Mouse (Mus musculus): ENCODE data around the gene Gm17324.
"Not testable (repeated sequence)": the region's sequence is repeated elsewhere in the genome, so short reads cannot be mapped to it uniquely, and the experiment has no call there.

The Gm17324 gene

DNA sequence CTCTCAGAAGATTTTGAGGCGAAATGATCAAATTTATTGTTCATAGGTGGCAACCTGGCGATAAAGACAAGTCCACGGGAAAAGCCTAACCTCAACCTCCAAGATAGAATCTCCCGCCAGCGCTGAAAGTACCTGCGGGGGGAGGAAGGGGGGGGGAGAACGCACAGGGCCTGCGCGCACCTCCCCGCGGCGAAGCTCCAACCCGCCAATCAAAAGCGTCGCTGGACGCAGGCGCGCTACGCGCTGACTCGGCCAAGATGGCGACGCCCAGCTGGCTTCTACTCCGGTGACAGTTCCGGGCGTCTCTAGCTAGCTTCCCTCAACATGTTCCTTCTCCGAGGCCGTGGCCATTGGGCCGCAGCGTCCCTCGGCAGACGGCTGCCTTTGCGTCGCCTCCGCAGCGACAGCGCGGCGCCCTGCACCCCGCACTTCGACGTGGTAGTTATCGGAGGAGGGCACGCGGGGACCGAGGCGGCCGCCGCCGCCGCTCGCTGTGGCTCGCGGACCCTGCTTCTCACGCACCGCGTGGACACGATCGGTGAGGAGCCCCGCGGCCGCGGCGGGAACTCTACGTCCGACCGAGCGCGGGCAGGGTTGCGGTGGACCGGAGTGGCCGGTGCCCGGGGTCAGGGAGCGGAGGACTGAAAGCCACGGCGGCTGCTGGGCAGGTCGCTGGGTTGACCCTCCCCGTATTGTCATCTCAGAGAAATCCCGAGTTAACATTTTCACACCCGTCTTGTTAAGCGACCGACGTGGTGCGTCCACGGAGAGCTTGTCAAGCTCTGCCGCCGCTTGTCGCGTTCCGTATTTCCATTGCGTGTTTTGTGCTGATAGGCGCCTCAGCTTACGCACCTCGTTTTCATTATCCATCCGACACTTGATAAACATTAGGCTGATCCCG is at the start of gene Gm17324, which contains the start of gene Mto1:
Gm17324 (minus strand) TSS at position 814 of the 901 bp plus-strand sequence.
Mto1 (plus strand) TSS at position 236 of the 901 bp plus-strand sequence.
- DNase-seq (ENCODE audit: low read depth, low spot score), result peak; percentile 95

DNA sequence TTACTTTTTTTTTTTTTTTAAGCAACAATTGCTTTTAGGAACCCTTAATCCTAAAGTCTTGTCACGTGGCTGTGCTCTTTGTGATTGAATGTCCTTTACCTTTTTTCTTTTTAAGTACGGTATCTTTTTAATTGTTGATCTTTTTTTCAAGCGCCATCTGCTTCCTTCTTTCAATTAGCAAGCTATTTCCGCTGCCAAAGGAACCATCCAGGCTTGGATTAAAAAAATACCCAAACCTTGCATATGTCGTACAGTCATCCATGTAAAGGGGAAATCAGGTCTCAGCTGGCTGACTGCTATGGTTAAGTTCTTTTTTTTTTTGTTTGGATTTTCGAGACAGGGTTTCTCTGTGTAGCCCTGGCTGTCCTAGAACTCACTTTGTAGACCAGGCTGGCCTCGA is 44.6 kb upstream of the Gm17324 start:
- no peak for DNase-seq (ENCODE audit: low read depth, low spot score)

DNA sequence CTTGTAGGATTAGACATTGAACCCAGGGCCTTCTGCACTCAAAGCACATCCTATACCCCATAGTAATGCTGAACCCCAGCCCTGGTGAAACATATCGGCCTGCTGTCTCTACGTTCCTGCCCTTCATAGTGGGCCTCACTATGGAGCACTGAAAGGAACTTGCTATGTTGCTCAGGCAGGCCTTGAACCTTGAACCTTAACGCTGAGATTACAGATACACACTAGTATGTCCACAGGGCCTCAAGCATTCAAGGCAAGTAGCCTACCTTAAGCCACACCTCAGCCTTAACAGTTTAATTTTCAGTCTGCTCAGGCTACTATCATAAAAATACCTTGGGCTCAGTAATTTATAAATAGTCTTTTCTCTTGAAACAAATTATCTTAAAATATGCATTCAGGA is 43.7 kb upstream of the Gm17324 start:
- DNase-seq (ENCODE audit: low read depth, low spot score), result no peak

DNA sequence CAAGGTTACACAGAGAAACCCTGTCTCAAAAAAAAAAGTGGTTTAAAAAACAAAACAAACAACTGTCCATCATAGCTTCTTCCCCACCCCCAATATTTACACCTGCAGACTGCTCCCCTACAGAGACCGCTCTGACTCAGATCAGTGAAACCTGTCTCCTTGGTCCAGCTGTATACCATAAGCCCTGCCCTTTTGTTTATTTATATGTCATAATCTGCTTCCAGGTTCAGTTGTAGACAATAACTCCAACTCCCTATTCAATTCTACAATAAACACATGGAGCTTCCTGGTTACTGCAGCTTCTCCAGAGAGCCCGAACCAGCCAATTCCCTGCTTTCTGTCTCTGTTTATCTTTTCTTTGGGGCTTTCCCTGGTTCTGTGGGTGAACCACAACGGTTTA is 42.6 kb upstream of the Gm17324 start:
- DNase-seq (ENCODE audit: low read depth, low spot score), result no peak

DNA sequence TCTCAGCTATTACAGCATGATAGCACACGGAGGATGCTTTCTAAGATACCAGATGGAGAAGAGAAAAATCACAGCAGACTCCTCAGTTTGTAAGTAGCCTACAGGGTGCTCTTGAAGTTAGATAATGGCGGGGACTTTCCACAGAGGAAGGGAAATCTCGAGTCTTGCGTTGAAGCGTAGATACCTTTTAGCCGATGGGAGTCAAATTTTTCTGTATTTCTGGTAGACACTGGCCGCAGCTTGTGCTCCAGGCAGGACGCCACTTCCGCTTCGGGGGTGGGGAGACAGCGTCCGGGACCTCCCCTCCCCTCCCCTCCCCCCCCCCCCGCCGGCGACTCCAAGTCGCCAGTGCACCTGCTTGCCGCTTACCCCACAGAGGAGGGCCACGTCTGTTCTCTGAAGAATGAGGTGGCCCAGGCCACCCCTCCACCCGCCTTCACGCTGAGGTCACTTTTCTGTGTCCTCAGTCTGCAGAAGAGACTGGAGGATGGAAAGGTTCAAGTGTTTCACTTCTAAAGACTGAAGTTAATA is 40.4 kb upstream of the Gm17324 start, which contains the start of gene Eef1a1:
Eef1a1 (minus strand) TSS at position 262 of the 531 bp plus-strand sequence.
- no peak for DNase-seq (ENCODE audit: low read depth, low spot score)

DNA sequence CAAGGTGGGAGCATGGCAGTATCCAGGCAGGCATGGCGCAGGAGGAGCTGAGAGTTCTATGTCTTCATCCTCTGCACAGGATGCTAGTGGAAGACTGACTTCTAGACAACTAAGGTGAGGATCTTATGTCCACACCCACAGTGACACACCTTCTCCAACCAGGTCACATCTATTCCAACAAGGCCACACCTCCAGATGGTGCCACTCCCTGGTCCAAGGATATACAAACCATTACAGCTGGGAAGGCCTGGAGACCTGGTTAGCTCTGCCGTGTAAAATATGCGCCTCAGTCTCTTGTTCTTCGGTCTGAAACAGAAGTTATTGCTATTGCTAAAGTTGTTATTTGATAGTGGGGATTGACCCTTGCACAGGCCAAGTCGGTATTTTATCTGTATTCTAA is 39.4 kb upstream of the Gm17324 start:
- DNase-seq (ENCODE audit: low read depth, low spot score), result not testable (repeated sequence)

DNA sequence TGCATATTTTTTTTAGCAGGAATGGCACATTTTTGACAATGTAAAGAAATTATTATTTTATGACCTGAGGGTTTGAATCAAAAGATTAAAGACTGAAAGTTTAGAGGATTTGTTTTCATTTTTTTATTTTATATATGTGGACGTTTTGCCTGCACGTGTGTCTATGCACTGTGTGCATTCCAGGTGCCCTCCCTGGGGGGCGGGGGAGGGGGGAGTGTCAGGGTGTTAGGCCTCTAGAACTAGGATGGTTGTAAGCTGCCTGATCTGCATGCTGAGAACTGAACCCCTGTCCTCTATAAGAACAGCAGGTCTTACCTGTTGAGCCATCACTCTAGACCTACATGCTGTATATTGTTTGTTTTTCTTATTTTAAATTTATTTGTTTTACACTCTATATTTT is 36.1 kb upstream of the Gm17324 start:
- no peak for DNase-seq (ENCODE audit: low read depth, low spot score)

DNA sequence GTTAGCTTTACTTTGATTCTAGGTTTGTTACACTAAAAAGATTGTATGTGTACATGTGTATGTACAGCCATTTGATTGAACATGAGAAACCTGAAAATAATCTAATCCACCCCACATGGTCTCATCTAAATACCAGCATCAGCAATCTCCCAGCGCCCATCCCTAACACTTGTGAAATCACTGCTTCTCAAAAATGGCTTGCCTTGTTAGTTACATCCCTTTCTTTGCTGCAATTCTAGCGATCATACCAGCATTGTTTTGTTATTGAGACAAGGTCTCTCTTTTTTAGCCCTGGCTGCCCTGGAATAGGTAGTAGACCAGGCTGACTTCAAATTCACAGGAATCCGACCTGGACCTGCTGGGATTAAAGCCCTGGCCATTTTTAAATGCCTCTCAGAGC is 33.8 kb upstream of the Gm17324 start:
- no peak for DNase-seq (ENCODE audit: low read depth, low spot score)

DNA sequence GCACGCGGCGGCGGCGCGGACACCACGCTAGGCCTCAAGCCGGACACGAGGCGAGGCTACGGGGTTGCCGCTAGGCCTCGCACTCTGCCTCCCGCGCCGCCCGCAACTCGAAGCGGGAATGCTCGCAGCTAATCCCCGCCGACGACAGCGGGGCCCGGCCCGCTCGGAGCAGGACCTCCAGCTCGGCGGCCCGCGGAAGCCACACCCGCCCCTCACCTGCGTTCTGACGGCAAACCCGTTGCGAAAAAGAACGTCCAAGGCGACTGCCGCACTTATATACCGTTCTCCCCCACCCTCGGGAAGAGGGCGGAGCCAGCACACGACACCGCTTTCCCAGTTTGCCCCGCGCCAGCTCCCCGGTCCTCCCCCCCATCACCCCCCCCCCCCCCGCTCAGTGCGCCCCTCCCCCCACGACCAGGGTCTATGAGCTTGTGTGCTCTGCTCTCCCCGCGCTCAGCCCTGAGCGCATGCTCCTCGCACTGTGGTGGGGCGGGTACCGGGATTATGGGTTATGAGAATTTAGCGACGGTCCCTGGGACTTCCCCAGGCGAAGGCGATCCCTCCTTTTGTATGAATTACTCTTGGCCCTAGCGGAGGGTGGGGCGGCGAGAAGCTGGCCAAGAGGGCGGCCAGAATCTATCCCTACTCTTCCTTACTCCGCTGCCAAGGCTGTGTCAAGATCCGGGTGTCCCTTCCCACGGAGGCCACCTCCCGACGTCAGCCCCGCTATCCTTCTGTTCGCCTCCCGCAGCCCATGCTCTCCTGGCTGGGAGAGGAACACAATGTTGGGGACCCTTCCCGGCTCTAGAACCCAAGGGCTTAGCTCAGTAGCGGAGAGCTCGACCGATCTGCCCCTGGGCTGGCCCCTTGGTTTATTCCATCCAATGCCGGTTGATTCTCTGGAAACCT is 33.1 kb upstream of the Gm17324 start:
- DNase-seq (ENCODE audit: low read depth, low spot score), result peak; percentile 99

DNA sequence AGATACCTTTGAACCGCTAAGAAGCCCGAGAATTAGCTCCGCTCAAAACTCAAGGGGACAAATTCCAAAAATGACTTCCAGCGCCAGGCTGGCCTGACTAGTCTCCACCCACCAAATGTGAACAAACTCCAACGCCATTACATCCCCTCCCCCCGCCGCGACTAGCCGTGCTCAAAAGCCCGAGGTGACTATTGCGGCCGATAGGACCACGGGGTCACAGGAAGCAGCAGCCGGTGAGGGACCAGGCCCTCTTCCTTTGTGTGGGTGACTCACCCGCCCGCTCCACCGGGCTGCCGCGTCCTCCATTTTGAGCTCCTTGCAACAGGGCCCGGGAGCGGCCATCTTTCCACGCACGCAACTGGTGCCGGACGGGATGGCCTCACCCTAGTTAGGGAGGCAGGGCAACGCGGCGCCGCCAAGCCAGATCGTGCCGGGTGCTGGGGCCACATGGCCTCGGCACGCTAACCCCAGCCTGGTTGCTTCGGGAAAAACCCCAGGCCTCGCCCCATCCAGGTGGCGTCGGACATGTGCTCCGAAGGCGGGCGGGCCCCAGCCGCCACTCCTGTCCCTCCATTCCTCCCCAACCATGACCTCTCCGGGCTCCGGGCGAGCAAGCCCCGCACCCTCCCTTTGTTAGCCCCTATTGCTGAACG is 32.2 kb upstream of the Gm17324 start:
- DNase-seq (ENCODE audit: low read depth, low spot score), result peak; percentile 60

DNA sequence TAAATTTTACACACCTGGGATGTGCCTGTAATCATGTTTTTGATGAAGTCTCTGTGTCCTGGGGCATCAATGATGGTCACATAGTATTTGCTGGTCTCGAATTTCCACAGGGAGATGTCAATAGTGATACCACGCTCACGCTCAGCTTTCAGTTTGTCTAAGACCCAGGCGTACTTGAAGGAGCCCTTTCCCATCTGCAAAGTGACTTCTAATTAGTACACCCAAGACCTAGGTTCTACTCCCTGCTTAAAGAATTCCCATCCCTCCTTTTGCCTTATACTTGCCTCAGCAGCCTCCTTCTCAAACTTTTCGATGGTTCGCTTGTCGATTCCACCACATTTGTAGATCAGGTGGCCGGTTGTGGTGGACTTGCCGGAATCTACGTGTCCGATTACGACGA is 31.6 kb upstream of the Gm17324 start:
- not testable (repeated sequence) for DNase-seq (ENCODE audit: low read depth, low spot score)

DNA sequence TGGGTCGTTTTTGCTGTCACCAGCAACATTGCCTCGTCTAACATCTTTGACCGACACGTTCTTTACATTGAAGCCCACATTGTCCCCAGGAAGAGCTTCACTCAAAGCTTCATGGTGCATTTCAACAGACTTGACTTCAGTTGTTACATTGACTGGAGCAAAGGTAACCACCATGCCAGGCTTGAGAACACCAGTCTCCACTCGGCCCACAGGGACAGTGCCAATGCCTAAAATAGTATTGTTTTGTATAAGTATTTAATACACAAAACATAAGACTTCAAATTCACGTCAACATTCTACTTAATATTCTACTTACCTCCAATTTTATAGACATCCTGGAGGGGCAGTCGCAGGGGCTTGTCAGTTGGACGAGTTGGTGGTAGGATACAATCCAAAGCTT is 30.7 kb upstream of the Gm17324 start:
- not testable (repeated sequence) for DNase-seq (ENCODE audit: low read depth, low spot score)

DNA sequence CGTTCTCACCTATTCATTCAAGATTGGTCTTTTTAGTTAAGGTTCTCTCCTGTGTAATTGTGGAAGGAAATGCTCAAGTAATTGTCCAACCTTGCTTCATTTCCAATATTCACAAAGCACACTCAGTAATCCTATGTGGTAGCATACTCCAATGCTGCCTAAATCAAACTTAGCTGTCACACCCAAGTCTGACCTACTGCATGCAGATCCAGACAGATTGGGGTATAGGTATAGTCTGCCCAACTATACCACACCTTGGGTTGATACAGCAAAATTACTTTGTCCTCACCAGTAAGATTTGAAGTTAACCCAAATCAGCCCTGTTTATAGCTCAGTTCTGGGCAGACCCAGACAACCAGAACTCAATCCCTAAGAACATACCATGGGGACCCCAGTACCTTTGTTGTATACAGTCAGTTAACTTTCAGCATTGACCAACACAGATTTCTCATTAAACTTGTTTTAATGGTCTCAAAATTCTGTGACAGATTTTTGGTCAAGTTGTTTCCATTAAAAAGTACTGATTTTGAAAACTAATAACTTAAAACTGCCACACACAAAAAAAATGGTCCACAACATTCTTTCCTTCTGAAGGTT is 29.5 kb upstream of the Gm17324 start:
- DNase-seq (ENCODE audit: low read depth, low spot score), result not testable (repeated sequence)

DNA sequence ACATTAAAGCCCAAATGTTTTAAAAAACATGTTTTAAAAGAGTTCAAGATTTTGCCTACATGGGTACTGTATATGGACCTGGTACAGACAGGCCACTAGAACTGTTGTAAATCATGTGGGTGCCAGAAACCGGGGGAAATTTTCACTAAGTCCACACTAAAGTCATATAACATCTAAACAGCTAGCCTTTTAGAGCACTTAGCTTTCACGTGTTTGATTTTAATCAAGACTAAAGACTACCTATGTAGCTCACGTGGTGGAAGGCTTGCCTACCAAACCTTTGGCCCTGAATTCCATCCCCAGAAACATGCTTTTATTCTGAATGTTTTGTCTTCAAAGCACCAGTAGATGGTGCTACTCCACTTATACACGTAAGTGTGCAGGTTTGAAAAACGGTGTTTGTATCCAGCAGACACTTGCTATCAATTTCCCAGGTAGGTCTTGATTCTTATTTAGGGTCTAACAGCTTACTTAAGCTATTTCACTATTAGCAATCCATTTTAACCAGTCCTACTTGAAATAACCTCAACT is 28.5 kb upstream of the Gm17324 start:
- DNase-seq (ENCODE audit: low read depth, low spot score), result peak; percentile 68

DNA sequence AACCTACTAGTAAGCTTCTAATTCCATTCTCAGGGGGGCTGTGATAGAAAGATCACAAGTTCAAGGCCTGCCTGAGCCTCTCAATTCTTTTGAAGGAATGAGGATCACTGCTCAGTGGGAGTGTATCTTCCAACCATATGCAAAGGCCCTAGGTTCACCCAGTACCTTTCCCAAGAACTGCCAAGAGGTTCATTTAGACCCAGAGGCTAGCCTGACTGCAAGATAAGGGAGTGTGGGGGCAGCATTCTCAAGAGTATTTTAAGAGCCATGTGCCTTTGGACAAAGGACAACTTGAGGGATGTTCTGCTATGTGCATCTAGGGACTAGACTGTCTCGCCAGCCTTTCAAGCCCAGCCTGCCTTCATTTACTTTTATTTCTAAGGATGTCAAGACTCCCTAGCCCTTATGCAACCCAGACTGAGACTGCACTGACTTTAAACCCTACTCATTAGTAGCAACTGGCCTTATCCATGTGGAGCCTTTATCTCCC is 28.0 kb upstream of the Gm17324 start:
- peak; percentile 52 for DNase-seq (ENCODE audit: low read depth, low spot score)

DNA sequence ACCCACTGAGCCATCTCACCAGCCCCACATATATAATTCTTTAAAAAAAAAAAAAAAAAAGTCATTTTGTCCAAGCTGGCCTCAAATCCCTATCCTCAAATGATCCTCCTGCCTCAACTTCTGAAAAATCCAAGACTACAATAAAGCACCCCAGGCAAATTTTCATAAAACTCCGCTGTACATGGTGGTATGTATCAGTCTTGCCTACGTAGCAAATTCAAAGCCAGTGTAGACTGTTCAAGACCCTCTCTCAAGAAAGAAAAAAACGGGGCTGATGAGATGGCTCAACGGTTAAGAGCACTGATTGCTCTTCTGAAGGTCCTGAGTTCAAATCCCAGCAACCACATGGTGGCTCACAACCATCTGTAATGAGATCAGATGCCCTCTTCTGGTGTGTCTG is 27.3 kb upstream of the Gm17324 start:
- peak; percentile 40 for DNase-seq (ENCODE audit: low read depth, low spot score)

DNA sequence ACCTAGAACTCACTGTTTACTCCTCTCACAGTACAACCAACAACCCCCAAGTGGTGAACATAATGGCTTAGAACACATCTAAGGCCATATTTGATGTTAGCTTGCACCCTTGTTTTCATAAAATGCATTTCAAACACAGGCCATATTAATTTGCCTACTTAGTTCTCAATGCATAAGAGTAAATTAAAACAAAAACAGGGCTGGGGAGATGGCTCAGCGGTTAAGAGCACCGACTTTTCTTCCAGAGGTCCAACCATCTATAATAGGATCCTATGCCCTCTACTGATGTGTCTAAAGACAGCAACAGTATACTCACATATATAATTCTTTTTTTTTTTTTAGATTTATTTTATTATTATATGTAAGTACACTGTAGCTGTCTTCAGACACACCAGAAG is 26.8 kb upstream of the Gm17324 start:
- peak; percentile 17 for DNase-seq (ENCODE audit: low read depth, low spot score)

DNA sequence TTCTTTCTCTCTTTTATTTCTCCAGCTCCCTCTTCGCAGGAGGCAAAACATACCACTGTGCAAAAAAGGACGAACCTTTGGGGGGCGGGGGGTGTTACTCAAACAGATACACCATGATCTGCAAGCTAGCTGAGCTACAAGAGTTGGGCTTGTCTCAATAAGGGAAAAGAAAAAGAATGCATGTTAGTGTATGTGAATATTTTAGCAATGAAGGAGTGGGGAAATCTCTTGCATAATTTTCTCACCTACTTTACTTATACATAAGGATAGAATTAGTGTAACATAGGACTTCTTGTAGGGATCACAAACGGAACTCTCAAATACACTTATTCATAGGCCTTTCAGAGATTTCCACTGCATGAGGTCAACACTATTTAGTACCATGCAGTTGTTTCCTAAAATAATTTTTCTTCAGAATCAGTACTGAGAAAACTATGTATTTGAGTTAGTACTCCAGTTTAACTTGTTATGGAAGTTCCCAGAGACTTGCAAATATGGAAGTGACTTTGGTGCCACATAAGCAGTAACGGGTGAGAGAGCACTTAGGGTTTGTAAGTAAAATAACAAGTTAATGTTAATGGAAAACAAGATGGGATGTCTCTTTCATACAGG is 26.3 kb upstream of the Gm17324 start:
- DNase-seq (ENCODE audit: low read depth, low spot score), result peak; percentile 17

DNA sequence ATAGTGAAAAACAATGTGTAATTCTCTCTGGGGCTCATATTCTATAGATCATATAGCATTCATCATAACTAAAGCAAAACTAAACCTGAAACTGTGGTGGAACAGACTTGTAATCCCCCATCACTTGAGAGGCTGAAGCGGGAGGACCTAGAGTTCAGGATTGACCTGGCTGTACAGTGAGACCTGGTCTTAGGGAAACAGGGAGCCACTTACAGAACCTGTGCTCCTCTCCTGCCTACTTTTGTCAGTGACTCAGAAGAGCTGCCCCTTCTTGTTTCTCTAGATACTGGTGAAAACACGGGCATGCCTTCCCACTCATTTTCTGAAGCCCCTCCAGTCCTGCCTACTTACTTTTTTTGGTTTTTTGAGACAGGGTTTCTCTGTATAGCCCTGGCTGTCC is 25.7 kb upstream of the Gm17324 start:
- DNase-seq (ENCODE audit: low read depth, low spot score), result no peak

DNA sequence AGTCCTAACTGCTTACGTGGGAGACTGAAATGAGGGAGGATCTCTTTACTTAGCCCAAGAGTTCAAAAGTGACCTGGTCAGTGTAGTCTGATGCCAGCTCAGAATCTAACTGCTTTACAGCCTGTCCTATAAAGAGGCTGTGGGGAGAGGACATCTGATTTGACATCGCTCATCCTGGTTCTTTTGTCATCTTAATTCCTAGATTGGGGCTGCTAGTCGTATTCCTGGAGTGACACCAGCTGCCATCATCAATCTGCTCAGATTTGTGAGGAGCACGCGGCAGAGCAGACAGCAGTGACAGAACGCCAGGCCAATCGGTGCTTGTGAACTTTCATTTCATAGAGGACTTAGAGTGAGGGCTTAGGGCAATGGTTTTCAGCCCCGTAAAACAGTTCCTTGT is 25.0 kb upstream of the Gm17324 start:
- DNase-seq (ENCODE audit: low read depth, low spot score), result no peak
